In the genomic region with DNA sequence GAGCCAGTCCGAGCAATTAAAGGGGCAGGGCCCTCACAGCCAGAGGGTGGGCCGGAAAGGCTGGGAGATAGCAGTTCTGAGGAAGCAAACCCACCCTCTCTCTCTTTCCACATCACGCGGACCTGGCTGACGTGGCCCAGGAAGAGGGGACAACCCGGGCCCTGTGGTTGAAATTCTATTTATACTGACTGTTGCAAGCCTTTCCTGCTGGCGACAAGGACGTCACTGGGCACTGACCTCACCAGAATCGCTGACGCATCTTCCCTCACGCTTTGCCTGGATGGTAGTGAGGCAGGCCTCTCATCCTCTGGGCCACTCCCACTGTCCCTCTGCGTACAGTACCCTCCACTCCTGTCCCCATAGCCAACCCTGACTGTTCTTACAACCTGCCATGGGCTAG, we compare ENCODE assay signal across 17 mouse cellular contexts. TPM values are rescaled to one million over a fixed set of nuclear protein-coding genes. Genes with fewer than 3 reads are reported as not detected.
DNase-seq lines count a peak whose midpoint lies in the region; ATAC-seq and TF ChIP-seq lines count a peak whose summit lies in the region.
"Had no signal": no experiment of that assay in that cellular context is flagged by ENCODE, and none has a peak within 500 bp of the region (broad histone marks: within the 10 kb centered on the region; RNA-seq: fewer than 3 reads in every experiment).

No protein-coding gene starts in this region.

- no peak for DNase-seq in heart, adult 9 months (ENCODE audit: low spot score in 2 of 2)
- DNase-seq in lung, postnatal 0 days (ENCODE audit: low spot score): peak; percentile 61
- no peak for DNase-seq in lung, postnatal 36 days
- DNase-seq in liver, embryonic 14.5 days (ENCODE audit: low read depth in 3 of 3, low spot score in 3 of 3): no peak
- no peak for DNase-seq in spleen, postnatal 4 days (ENCODE audit: low spot score in 2 of 2)
- DNase-seq in adrenal gland, postnatal 4 days (ENCODE audit: low spot score in 2 of 2): no peak
- DNase-seq: adrenal gland, adult 8-10 months; cerebellum, adult 11-12 months; gastrocnemius, postnatal 25 days; kidney, adult 11 months; kidney, postnatal 25 days had no signal

- TF ChIP-seq CTCF in lung, postnatal 0 days (IDR thresholded peaks at IDR 0.05): no peak
- no peak for TF ChIP-seq CTCF in liver, embryonic 14.5 days (IDR thresholded peaks at IDR 0.05; ENCODE audit: low read depth)

- no peak overlapping the region for H3K27ac ChIP-seq in heart, embryonic 11.5 days (ENCODE audit: low read depth, low read length)
- H3K27ac ChIP-seq in lung, postnatal 0 days (ENCODE audit: low read length): no peak overlapping the region
- no peak overlapping the region for H3K27ac ChIP-seq in liver, embryonic 14.5 days
- H3K27ac ChIP-seq: hindbrain, embryonic 15.5 days; limb, embryonic 13.5 days had no signal

- H3K4me1 ChIP-seq in heart, embryonic 11.5 days (ENCODE audit: control insufficient read depth, insufficient read depth, low read length): 0 out of 2 replicates have a peak, but pooled peaks cover 2% of the 10 kb centered on the region
- no peaks in the 10 kb centered on the region for H3K4me1 ChIP-seq in lung, postnatal 0 days (ENCODE audit: insufficient read depth, low read depth, low read length)
- H3K4me1 ChIP-seq in liver, embryonic 14.5 days (replicated peaks; ENCODE audit: control insufficient read depth in 2 of 2, insufficient read depth in 2 of 2, low read length in 1 of 2): peaks cover 14 to 34% of the 10 kb centered on the region in 2 experiments
- H3K4me1 ChIP-seq: hindbrain, embryonic 15.5 days had no signal

- 0 out of 2 replicates have a peak, but pooled peaks have one; percentile 11 for ATAC-seq in heart, embryonic 11.5 days (replicated peaks; ENCODE audit: insufficient number of reproducible peaks, low FRiP score, low TSS enrichment)
- ATAC-seq in lung, postnatal 0 days: peak; percentile 73
- ATAC-seq in liver, embryonic 14.5 days (ENCODE audit: insufficient read depth): peak; percentile 23
- ATAC-seq in neutrophil, adult 5-6 weeks (ENCODE audit: extremely low read depth, insufficient number of reproducible peaks, low FRiP score, poor library complexity, severe bottlenecking): peak; percentile 58
- ATAC-seq: forebrain, embryonic 16.5 days had no signal

- H3K9me3 ChIP-seq in heart, embryonic 11.5 days (replicated peaks; ENCODE audit: control insufficient read depth, low read length): no peaks in the 10 kb centered on the region
- H3K9me3 ChIP-seq in lung, postnatal 0 days (ENCODE audit: low read length): no peaks in the 10 kb centered on the region
- H3K9me3 ChIP-seq in liver, embryonic 14.5 days (ENCODE audit: control insufficient read depth, low read length): no peaks in the 10 kb centered on the region
- H3K9me3 ChIP-seq: hindbrain, embryonic 15.5 days; limb, embryonic 13.5 days had no signal

- no peak overlapping the region for H3K9ac ChIP-seq in heart, embryonic 11.5 days (ENCODE audit: low read depth, low read length)
- no peak overlapping the region for H3K9ac ChIP-seq in lung, postnatal 0 days (replicated peaks; ENCODE audit: low read depth)
- H3K9ac ChIP-seq in liver, embryonic 14.5 days (replicated peaks): no peak overlapping the region
- H3K9ac ChIP-seq: hindbrain, embryonic 15.5 days; limb, embryonic 13.5 days had no signal

- peak; percentile 54 for TF ChIP-seq EP300 in lung, postnatal 0 days (IDR thresholded peaks at IDR 0.05)
- no peak for TF ChIP-seq EP300 in liver, embryonic 14.5 days (IDR thresholded peaks at IDR 0.05; ENCODE audit: low read depth)

- H3K27me3 ChIP-seq in heart, embryonic 11.5 days (ENCODE audit: control insufficient read depth, insufficient read depth, low read length): no peaks in the 10 kb centered on the region
- H3K27me3 ChIP-seq in lung, postnatal 0 days (replicated peaks; ENCODE audit: insufficient read depth, low read length): no peaks in the 10 kb centered on the region
- H3K27me3 ChIP-seq in liver, embryonic 14.5 days (ENCODE audit: control insufficient read depth, insufficient read depth, low read length): no peaks in the 10 kb centered on the region
- H3K27me3 ChIP-seq: hindbrain, embryonic 15.5 days; limb, embryonic 13.5 days had no signal

- H3K4me3 ChIP-seq in heart, embryonic 11.5 days (ENCODE audit: low read depth, low read length): no peak overlapping the region
- no peak overlapping the region for H3K4me3 ChIP-seq in lung, postnatal 0 days (ENCODE audit: low read depth, low read length)
- H3K4me3 ChIP-seq in liver, embryonic 14.5 days (ENCODE audit: insufficient read depth in 1 of 2, low read depth in 2 of 2, low read length in 2 of 2): no peak overlapping the region
- H3K4me3 ChIP-seq: hindbrain, embryonic 15.5 days; limb, embryonic 13.5 days had no signal

- H3K4me2 ChIP-seq in heart, embryonic 11.5 days: no peak overlapping the region
- no peak overlapping the region for H3K4me2 ChIP-seq in lung, postnatal 0 days (replicated peaks; ENCODE audit: low read depth, low read length)
- H3K4me2 ChIP-seq in liver, embryonic 14.5 days (ENCODE audit: low read depth): no peak overlapping the region
- H3K4me2 ChIP-seq: hindbrain, embryonic 15.5 days; limb, embryonic 13.5 days had no signal

- 38% methylated on average over 12 of the region's 12 CpGs for WGBS in heart, embryonic 11.5 days (ENCODE audit: insufficient replicate concordance)
- WGBS in lung, postnatal 0 days: 42% methylated on average over 12 of the region's 12 CpGs
- WGBS in liver, embryonic 14.5 days (ENCODE audit: insufficient replicate concordance): 32% methylated on average over 12 of the region's 12 CpGs

- H3K36me3 ChIP-seq in heart, embryonic 11.5 days (ENCODE audit: control insufficient read depth, insufficient read depth, low read length): no peaks in the 10 kb centered on the region
- H3K36me3 ChIP-seq in lung, postnatal 0 days (ENCODE audit: insufficient read depth, low read length): no peaks in the 10 kb centered on the region
- H3K36me3 ChIP-seq in liver, embryonic 14.5 days (replicated peaks; ENCODE audit: control insufficient read depth, insufficient read depth, low read depth): peaks cover 4% of the 10 kb centered on the region
- H3K36me3 ChIP-seq: hindbrain, embryonic 15.5 days; limb, embryonic 13.5 days had no signal

RNA-seq across cellular contexts. Expression of gene Osm, which starts 3.6 kb away (rescaled TPM):
- 0.10 and 0.11 TPM in 2 replicates for polyA plus RNA-seq in heart, embryonic 11.5 days (2014; fragmentation: Nextera tagmentation; extraction: Ambion mirVana)
- polyA plus RNA-seq in lung, postnatal 0 days (2015; fragmentation: Nextera tagmentation; extraction: Ambion mirVana): 0.69 and 1.3 TPM in 2 replicates
- 0.85 and 0.88 TPM in 2 replicates for polyA plus RNA-seq in liver, embryonic 14.5 days (2012; rRNA removed)
- polyA plus RNA-seq in liver, embryonic 14.5 days (2014; fragmentation: Nextera tagmentation; extraction: Ambion mirVana): 0.34 and 0.41 TPM in 2 replicates
- total RNA-seq in neutrophil, adult 5-6 weeks (2017): 95.2 and 98.0 TPM in 2 replicates
- under 1 TPM; 0.11 to 0.23 TPM for total RNA-seq in adrenal gland, postnatal 4 days (2021)
- total RNA-seq: gastrocnemius, postnatal 25 days had no signal
- polyA plus RNA-seq: forebrain, embryonic 16.5 days; hindbrain, embryonic 15.5 days; testis, adult 2 months had no signal

RNA-seq across cellular contexts. Expression of gene Castor1, which starts 14.6 kb away (rescaled TPM):
- polyA plus RNA-seq in heart, embryonic 11.5 days (2014; fragmentation: Nextera tagmentation; extraction: Ambion mirVana): 2.2 and 2.5 TPM in 2 replicates
- 16.5 and 17.8 TPM in 2 replicates for polyA plus RNA-seq in lung, postnatal 0 days (2015; fragmentation: Nextera tagmentation; extraction: Ambion mirVana)
- polyA plus RNA-seq in liver, embryonic 14.5 days (2012; rRNA removed): 1.0 and 1.1 TPM in 2 replicates
- 1.4 and 1.5 TPM in 2 replicates for polyA plus RNA-seq in liver, embryonic 14.5 days (2014; fragmentation: Nextera tagmentation; extraction: Ambion mirVana)
- total RNA-seq in neutrophil, adult 5-6 weeks (2017): 1.7 and 2.2 TPM in 2 replicates
- 1 to 10 TPM; 6.3 to 6.6 TPM for total RNA-seq in adrenal gland, postnatal 4 days (2021)

RNA-seq across cellular contexts. Expression of gene Lif, which starts 24.7 kb away (rescaled TPM):
- polyA plus RNA-seq in heart, embryonic 11.5 days (2014; fragmentation: Nextera tagmentation; extraction: Ambion mirVana): 0.06 and 0.11 TPM in 2 replicates
- 0.57 and 0.94 TPM in 2 replicates for polyA plus RNA-seq in lung, postnatal 0 days (2015; fragmentation: Nextera tagmentation; extraction: Ambion mirVana)
- 0.02 TPM in 1 of 2 replicates, not detected in the other for polyA plus RNA-seq in liver, embryonic 14.5 days (2012; rRNA removed)
- polyA plus RNA-seq in liver, embryonic 14.5 days (2014; fragmentation: Nextera tagmentation; extraction: Ambion mirVana): not detected in 2 replicates
- 0.12 TPM in 1 of 2 replicates, not detected in the other for total RNA-seq in neutrophil, adult 5-6 weeks (2017)
- total RNA-seq in adrenal gland, postnatal 4 days (2021): under 1 TPM; 0.76 to 0.99 TPM

RNA-seq across cellular contexts. Expression of gene Tbc1d10a, which starts 46.1 kb away (rescaled TPM):
- polyA plus RNA-seq in heart, embryonic 11.5 days (2014; fragmentation: Nextera tagmentation; extraction: Ambion mirVana): 8.5 and 10.1 TPM in 2 replicates
- 41.7 and 43.8 TPM in 2 replicates for polyA plus RNA-seq in lung, postnatal 0 days (2015; fragmentation: Nextera tagmentation; extraction: Ambion mirVana)
- 5.3 and 6.2 TPM in 2 replicates for polyA plus RNA-seq in liver, embryonic 14.5 days (2012; rRNA removed)
- polyA plus RNA-seq in liver, embryonic 14.5 days (2014; fragmentation: Nextera tagmentation; extraction: Ambion mirVana): 2.6 and 3.4 TPM in 2 replicates
- 23.5 and 24.8 TPM in 2 replicates for total RNA-seq in neutrophil, adult 5-6 weeks (2017)
- 10 to 100 TPM; 19.0 to 19.9 TPM for total RNA-seq in adrenal gland, postnatal 4 days (2021)

Comparison
In these comparisons a context has a peak if more than half of its experiments do, and no peak if none do; other contexts are left out.
1. ATAC-seq: peak in every context shown above with its lines; median percentile 73 in lung, postnatal 0 days; 58 in neutrophil, adult 5-6 weeks; 23 in liver, embryonic 14.5 days; 11 in heart, embryonic 11.5 days.